ENCODE assay signal across 8 mouse cellular contexts in genomic region chr12:24830766-24831152, GRCm38 (mm10). TPM values are rescaled to one million over a fixed set of nuclear protein-coding genes. Genes with fewer than 3 reads are reported as not detected.
DNase-seq lines count a peak whose midpoint lies in the region; ATAC-seq and TF ChIP-seq lines count a peak whose summit lies in the region.

Gene Mboat2 (plus strand): TSS chr12:24830879.

- no peak for TF ChIP-seq CTCF in lung, postnatal 0 days (IDR thresholded peaks at IDR 0.05)

- H3K4me3 ChIP-seq in hindbrain, embryonic 11.5 days (ENCODE audit: low read depth, low read length) = peak within 1 kb of the TSS; percentile 87
- peak within 1 kb of the TSS; percentile 84 for H3K4me3 ChIP-seq in lung, postnatal 0 days (ENCODE audit: low read depth, low read length)

- no peaks in the 10 kb centered on the region for H3K4me1 ChIP-seq in hindbrain, embryonic 11.5 days (replicated peaks; ENCODE audit: control insufficient read depth, insufficient read depth, low read length)
- no peaks in the 10 kb centered on the region for H3K4me1 ChIP-seq in lung, postnatal 0 days (ENCODE audit: insufficient read depth, low read depth, low read length)

- no peaks in the 10 kb centered on the region for H3K36me3 ChIP-seq in hindbrain, embryonic 11.5 days (ENCODE audit: control insufficient read depth, insufficient read depth, low read length)
- no peaks in the 10 kb centered on the region for H3K36me3 ChIP-seq in lung, postnatal 0 days (ENCODE audit: insufficient read depth, low read length)

- H3K4me2 ChIP-seq in hindbrain, embryonic 11.5 days (replicated peaks; ENCODE audit: low read depth, low read length) = peak within 1 kb of the TSS; percentile 56
- peak within 1 kb of the TSS; percentile 94 for H3K4me2 ChIP-seq in lung, postnatal 0 days (replicated peaks; ENCODE audit: low read depth, low read length)

- H3K27me3 ChIP-seq in hindbrain, embryonic 11.5 days (ENCODE audit: control insufficient read depth, insufficient read depth, low read length) = no peaks in the 10 kb centered on the region
- no peaks in the 10 kb centered on the region for H3K27me3 ChIP-seq in lung, postnatal 0 days (replicated peaks; ENCODE audit: insufficient read depth, low read length)

- H3K9ac ChIP-seq in hindbrain, embryonic 11.5 days (ENCODE audit: low read depth, low read length) = peak within 1 kb of the TSS; percentile 95
- peak within 1 kb of the TSS; percentile 65 for H3K9ac ChIP-seq in lung, postnatal 0 days (replicated peaks; ENCODE audit: low read depth)

- peak; percentile 75 for ATAC-seq in erythroblast, adult 5-6 weeks (replicated peaks; ENCODE audit: low FRiP score, poor library complexity, severe bottlenecking)
- ATAC-seq in hindbrain, embryonic 11.5 days (ENCODE audit: low FRiP score) = no peak; the same call in 1 of the 2 replicates
- peak; percentile 53 for ATAC-seq in lung, postnatal 0 days

- H3K9me3 ChIP-seq in hindbrain, embryonic 11.5 days (ENCODE audit: control insufficient read depth, low read length) = no peaks in the 10 kb centered on the region
- H3K9me3 ChIP-seq in lung, postnatal 0 days (ENCODE audit: low read length) = no peaks in the 10 kb centered on the region

- peak within 1 kb of the TSS; percentile 98 for H3K27ac ChIP-seq in hindbrain, embryonic 11.5 days (ENCODE audit: low read depth, low read length)
- H3K27ac ChIP-seq in lung, postnatal 0 days (ENCODE audit: low read length) = peak within 1 kb of the TSS; percentile 79

- TF ChIP-seq EP300 in lung, postnatal 0 days (IDR thresholded peaks at IDR 0.05) = no peak

- WGBS in hindbrain, embryonic 11.5 days = under 1% methylated on average over 24 of the region's 24 CpGs
- WGBS in lung, postnatal 0 days = 10% methylated on average over 20 of the region's 24 CpGs

- DNase-seq in CD4-positive, CD25-positive, alpha-beta regulatory T cell, adult 2 months (ENCODE audit: low read depth, low spot score) = peak; percentile 45
- peak; percentile 70 for DNase-seq in R1 (ENCODE audit: low read depth, low spot score)
- no peak for DNase-seq in hindbrain, embryonic 11.5 days (ENCODE audit: low spot score)
- DNase-seq in layer of hippocampus, postnatal 25 days (ENCODE audit: extremely low spot score in 1 of 2, low spot score in 1 of 2) = peak; percentile 33 to 37
- DNase-seq in lung, postnatal 0 days (ENCODE audit: low spot score) = peak; percentile 70
- DNase-seq in retina, postnatal 7 days (ENCODE audit: low read depth, low spot score) = peak; percentile 27
- DNase-seq in thymus, postnatal 10 days (ENCODE audit: low spot score in 2 of 2) = no peak

RNA-seq across cellular contexts. Expression of gene Mboat2, which starts in this region (rescaled TPM):
- total RNA-seq in erythroblast, adult 5-6 weeks (2015; ENCODE audit: low replicate concordance) = 14.0 and 15.4 TPM in 2 replicates
- 22.3 and 28.5 TPM in 2 replicates for total RNA-seq in erythroblast, adult 5-6 weeks (2017; ENCODE audit: low replicate concordance)
- 59.5 and 61.2 TPM in 2 replicates for polyA plus RNA-seq in hindbrain, embryonic 11.5 days (2014; fragmentation: Nextera tagmentation; extraction: Ambion mirVana)
- 10 to 100 TPM; 70.2 to 79.6 TPM for total RNA-seq in layer of hippocampus, postnatal 25 days (2021)
- polyA plus RNA-seq in lung, postnatal 0 days (2015; fragmentation: Nextera tagmentation; extraction: Ambion mirVana) = 32.1 and 36.0 TPM in 2 replicates

Comparison
In these comparisons a context has a peak if more than half of its experiments do, and no peak if none do; other contexts are left out.
1. DNase-seq: peak in CD4-positive, CD25-positive, alpha-beta regulatory T cell, adult 2 months (single experiment), R1 (single experiment), layer of hippocampus, postnatal 25 days (2 of 2), lung, postnatal 0 days (single experiment) and retina, postnatal 7 days (single experiment); none in hindbrain, embryonic 11.5 days (single experiment) and thymus, postnatal 10 days (0 of 2).